Mouse (Mus musculus): ENCODE data around the gene Tnmd. TPM values are rescaled to one million over a fixed set of nuclear protein-coding genes. Genes with fewer than 3 reads are reported as not detected.

Tnmd gene
- total and polyA plus RNA-seq, 2 experiments, result not detected

DNA sequence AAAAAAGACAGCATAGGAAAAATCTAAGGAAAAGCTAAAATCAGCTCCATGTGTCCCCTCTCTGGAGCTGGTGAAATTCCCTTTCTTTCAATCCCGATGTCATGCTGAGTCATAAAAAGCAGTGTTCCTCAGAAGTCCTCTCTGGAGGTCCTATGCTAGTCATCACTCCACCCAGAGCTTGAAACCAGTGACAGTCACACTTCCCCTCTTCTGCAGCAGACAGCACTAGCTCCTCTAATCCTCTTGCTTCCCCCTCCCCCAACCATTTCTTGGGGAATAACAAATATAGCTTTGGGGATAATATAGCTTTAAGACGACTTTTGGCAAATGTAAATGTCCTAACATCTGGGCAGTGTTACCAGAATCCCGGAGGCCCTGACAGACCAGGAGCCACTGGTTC lies 57.5 kb downstream of the Tnmd start, which contains the start of gene Srpx2:
Gene Srpx2, plus strand, starts transcription at position 166 of the 400 bp plus-strand sequence.
- DNase-seq (ENCODE audit: extremely low read depth, low read depth, low spot score), result no peak
- WGBS, result 24% methylated on average over 3 of the region's 3 CpGs
- H3K79me2 ChIP-seq (ENCODE audit: control insufficient read depth, insufficient read depth, low read length), result no peaks in the 10 kb centered on the region
- no peak within 1 kb of the TSS for H3K9ac ChIP-seq (ENCODE audit: low read depth, low read length)
- H3K36me3 ChIP-seq (ENCODE audit: control insufficient read depth, insufficient read depth, low read length), result no peaks in the 10 kb centered on the region
- H3K4me1 ChIP-seq (ENCODE audit: control insufficient read depth, insufficient read depth, low read length), result no peaks in the 10 kb centered on the region
- no peak within 1 kb of the TSS for H3K27ac ChIP-seq (replicated peaks; ENCODE audit: insufficient read depth, low read depth, low read length)
- no peaks in the 10 kb centered on the region for H3K27me3 ChIP-seq (ENCODE audit: control insufficient read depth, insufficient read depth, low read length)
- TF ChIP-seq CTCF (IDR thresholded peaks at IDR 0.05; ENCODE audit: low read depth, low read length) (no peak), POLR2A (IDR thresholded peaks at IDR 0.05; ENCODE audit: extremely low read depth, insufficient read depth, low read length) (no peak)
- no peak within 1 kb of the TSS for H3K4me3 ChIP-seq (ENCODE audit: insufficient read depth, low read depth, low read length)

DNA sequence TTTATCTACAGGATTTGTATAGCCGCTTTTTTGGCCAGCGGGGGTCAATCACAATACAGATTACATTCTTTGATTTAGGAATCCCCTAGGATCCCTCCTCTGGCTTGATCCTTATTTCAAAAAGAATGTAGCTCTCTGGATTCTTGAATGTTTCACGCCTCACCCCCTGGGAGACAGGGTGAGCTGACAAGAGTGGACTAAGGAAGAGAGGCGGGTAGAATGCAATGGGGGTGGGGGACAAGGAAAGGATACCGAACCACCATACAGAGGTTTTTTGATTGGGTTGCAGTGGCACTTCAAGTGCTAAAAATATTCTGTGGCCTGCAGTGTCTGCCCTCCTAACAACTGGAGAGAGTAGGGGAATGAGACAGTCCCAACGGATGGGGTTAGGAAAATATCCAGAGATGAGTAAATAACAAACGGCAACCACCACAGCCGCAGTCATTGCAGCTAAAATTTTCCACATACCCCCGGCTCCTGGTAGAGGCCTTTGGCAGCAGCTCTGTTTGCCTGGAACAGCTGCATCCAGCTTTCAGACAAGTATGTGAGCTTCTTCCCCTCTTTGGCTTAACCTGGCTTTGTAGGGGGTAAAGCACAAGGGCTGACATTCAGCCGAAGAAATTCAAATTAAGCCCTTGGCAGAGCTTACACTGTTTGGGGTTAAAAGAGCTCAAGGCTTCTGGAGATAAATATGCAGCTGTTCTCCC lies 60.8 kb downstream of the Tnmd start:
- H3K27ac ChIP-seq (replicated peaks; ENCODE audit: insufficient read depth, low read depth, low read length), result no peak overlapping the region

DNA sequence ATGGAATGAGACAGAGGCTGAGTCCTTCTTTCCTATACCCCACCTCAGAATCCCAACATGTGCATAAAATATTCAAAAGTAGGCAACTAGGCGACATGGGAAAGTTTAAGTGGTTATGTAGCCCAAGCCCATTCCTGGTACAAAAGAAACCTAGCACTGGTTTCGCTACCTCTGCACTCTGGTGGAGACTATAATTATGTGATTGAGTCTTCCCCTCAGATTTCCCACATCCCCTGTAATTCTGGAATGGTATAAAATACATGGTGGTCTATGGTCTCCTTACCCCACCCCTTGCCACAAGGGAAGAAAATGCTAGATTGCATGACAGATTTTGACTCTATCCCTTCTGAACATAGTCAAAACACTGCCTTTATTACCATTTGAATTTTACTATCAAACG lies 62.2 kb downstream of the Tnmd start:
- TF ChIP-seq CTCF (IDR thresholded peaks at IDR 0.05; ENCODE audit: low read depth, low read length) (no peak), POLR2A (IDR thresholded peaks at IDR 0.05; ENCODE audit: extremely low read depth, insufficient read depth, low read length) (no peak)
- no peaks in the 10 kb centered on the region for H3K27me3 ChIP-seq (ENCODE audit: control insufficient read depth, insufficient read depth, low read length)
- 88% methylated on average over 3 of the region's 3 CpGs for WGBS
- H3K27ac ChIP-seq (replicated peaks; ENCODE audit: insufficient read depth, low read depth, low read length), result no peak overlapping the region
- no peaks in the 10 kb centered on the region for H3K36me3 ChIP-seq (ENCODE audit: control insufficient read depth, insufficient read depth, low read length)
- no peak for DNase-seq (ENCODE audit: extremely low read depth, low read depth, low spot score)
- H3K9ac ChIP-seq (ENCODE audit: low read depth, low read length), result no peak overlapping the region
- no peaks in the 10 kb centered on the region; the same call in 1 of the 2 replicates for H3K4me1 ChIP-seq (ENCODE audit: control insufficient read depth, insufficient read depth, low read length)
- no peak overlapping the region for H3K4me3 ChIP-seq (ENCODE audit: insufficient read depth, low read depth, low read length)
- H3K79me2 ChIP-seq (ENCODE audit: control insufficient read depth, insufficient read depth, low read length), result no peaks in the 10 kb centered on the region

More for the DNA sequence above, 60.8 kb downstream of the Tnmd start:
- Histone ChIP-seq H3K4me3 (ENCODE audit: insufficient read depth, low read depth, low read length) (no peak overlapping the region), H3K27me3 (ENCODE audit: control insufficient read depth, insufficient read depth, low read length) (no peaks in the 10 kb centered on the region), H3K79me2 (ENCODE audit: control insufficient read depth, insufficient read depth, low read length) (no peaks in the 10 kb centered on the region), H3K36me3 (ENCODE audit: control insufficient read depth, insufficient read depth, low read length) (no peaks in the 10 kb centered on the region), H3K4me1 (ENCODE audit: control insufficient read depth, insufficient read depth, low read length) (no peaks in the 10 kb centered on the region; the same call in 1 of the 2 replicates), H3K9ac (ENCODE audit: low read depth, low read length) (no peak overlapping the region)
- no peak for TF ChIP-seq CTCF (IDR thresholded peaks at IDR 0.05; ENCODE audit: low read depth, low read length)
- TF ChIP-seq POLR2A (IDR thresholded peaks at IDR 0.05; ENCODE audit: extremely low read depth, insufficient read depth, low read length), result no peak
- WGBS, result 49% methylated on average over 10 of the region's 10 CpGs
- DNase-seq (ENCODE audit: extremely low read depth, low read depth, low spot score), result peak; percentile 22

DNA sequence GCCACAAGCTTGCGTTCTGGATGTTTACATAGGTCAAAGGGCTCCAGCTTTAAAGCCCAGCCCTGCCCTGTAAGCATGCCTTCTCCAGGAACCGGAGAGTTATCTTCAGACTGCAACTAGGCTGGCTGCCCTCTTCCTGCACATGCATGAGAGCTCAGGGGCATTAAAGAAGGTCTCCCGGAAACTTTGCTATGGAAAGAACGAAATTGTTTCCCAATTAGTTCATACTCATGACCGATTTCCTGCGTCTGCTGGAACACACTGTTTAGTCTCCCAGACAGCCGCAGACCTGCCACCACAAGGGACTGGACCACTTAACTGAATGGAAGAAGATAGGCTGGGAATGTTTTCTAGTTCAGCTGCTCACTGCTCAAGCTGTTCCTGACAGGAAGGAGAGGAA lies 63.4 kb downstream of the Tnmd start:
- Histone ChIP-seq H3K36me3 (ENCODE audit: control insufficient read depth, insufficient read depth, low read length) (no peaks in the 10 kb centered on the region), H3K79me2 (ENCODE audit: control insufficient read depth, insufficient read depth, low read length) (no peaks in the 10 kb centered on the region), H3K4me1 (ENCODE audit: control insufficient read depth, insufficient read depth, low read length) (no peaks in the 10 kb centered on the region; the same call in 1 of the 2 replicates), H3K4me3 (ENCODE audit: insufficient read depth, low read depth, low read length) (no peak overlapping the region), H3K27me3 (ENCODE audit: control insufficient read depth, insufficient read depth, low read length) (no peaks in the 10 kb centered on the region), H3K9ac (ENCODE audit: low read depth, low read length) (no peak overlapping the region), H3K27ac (replicated peaks; ENCODE audit: insufficient read depth, low read depth, low read length) (no peak overlapping the region)
- peak; percentile 10 for DNase-seq (ENCODE audit: extremely low read depth, low read depth, low spot score)
- 28% methylated on average over 7 of the region's 7 CpGs for WGBS
- no peak for TF ChIP-seq POLR2A (IDR thresholded peaks at IDR 0.05; ENCODE audit: extremely low read depth, insufficient read depth, low read length)
- TF ChIP-seq CTCF (IDR thresholded peaks at IDR 0.05; ENCODE audit: low read depth, low read length), result no peak

Other genes with a start within 250 kb of the Tnmd start
- under 0.01 TPM in 2 replicates for gene Pcdh19, start 162.0 kb upstream of the Tnmd start, total RNA-seq (2014; rRNA removed)
- not detected in 2 replicates for gene Pcdh19, start 162.0 kb upstream of the Tnmd start, polyA plus RNA-seq (2012; rRNA removed)
- gene Tspan6, start 47.4 kb downstream of the Tnmd start, total RNA-seq (2014; rRNA removed), result 0.65 and 1.1 TPM in 2 replicates
- 0.15 and 0.20 TPM in 2 replicates for gene Tspan6, start 47.4 kb downstream of the Tnmd start, polyA plus RNA-seq (2012; rRNA removed)
- 1.2 and 1.7 TPM in 2 replicates for gene Srpx2, start 57.4 kb downstream of the Tnmd start, total RNA-seq (2014; rRNA removed)
- 1.3 and 1.4 TPM in 2 replicates for gene Srpx2, start 57.4 kb downstream of the Tnmd start, polyA plus RNA-seq (2012; rRNA removed)
- gene Sytl4, start 130.8 kb downstream of the Tnmd start, total RNA-seq (2014; rRNA removed), result 2.3 and 2.5 TPM in 2 replicates
- gene Sytl4, start 130.8 kb downstream of the Tnmd start, polyA plus RNA-seq (2012; rRNA removed), result 0.54 and 0.71 TPM in 2 replicates
- gene Cstf2, start 208.2 kb downstream of the Tnmd start, total RNA-seq (2014; rRNA removed), result 8.1 and 8.9 TPM in 2 replicates
- gene Cstf2, start 208.2 kb downstream of the Tnmd start, polyA plus RNA-seq (2012; rRNA removed), result 7.5 and 8.1 TPM in 2 replicates

All from liver, adult 2 months (tissue).